Mouse (Mus musculus): ENCODE data around the gene Olfr969. TPM values are rescaled to one million over a fixed set of nuclear protein-coding genes. Genes with fewer than 3 reads are reported as not detected.
"Not testable (repeated sequence)": the region's sequence is repeated elsewhere in the genome, so short reads cannot be mapped to it uniquely, and the experiment has no call there.

The Olfr969 gene
- not detected in 2 replicates for polyA plus RNA-seq (2014; fragmentation: Nextera tagmentation; extraction: Ambion mirVana)

GRCm38 (mm10) chr9:39790558-39790957, at the start of gene Olfr969:
Olfr969 (plus strand) TSS chr9:39790945.
- Histone ChIP-seq H3K36me3 (ENCODE audit: control insufficient read depth, insufficient read depth, low read length) (no peaks in the 10 kb centered on the region), H3K4me3 (ENCODE audit: low read depth, low read length) (no peak within 1 kb of the TSS), H3K9me3 (replicated peaks; ENCODE audit: control insufficient read depth, low read length) (no peaks in the 10 kb centered on the region), H3K4me1 (ENCODE audit: control insufficient read depth, insufficient read depth, low read length) (no peaks in the 10 kb centered on the region), H3K27me3 (ENCODE audit: control insufficient read depth, insufficient read depth, low read length) (no peaks in the 10 kb centered on the region), H3K27ac (ENCODE audit: low read depth, low read length) (no peak within 1 kb of the TSS), H3K4me2 (no peak within 1 kb of the TSS), H3K9ac (ENCODE audit: low read depth, low read length) (no peak within 1 kb of the TSS)
- ATAC-seq (replicated peaks; ENCODE audit: insufficient number of reproducible peaks, low FRiP score, low TSS enrichment), result no peak
- 62% methylated on average over 2 of the region's 2 CpGs for WGBS (ENCODE audit: insufficient replicate concordance)

- no peak within 1 kb of the TSS for H3K9ac ChIP-seq (ENCODE audit: low read depth, low read length)
- no peaks in the 10 kb centered on the region for H3K9me3 ChIP-seq (replicated peaks; ENCODE audit: control insufficient read depth, low read length)
- ATAC-seq (replicated peaks; ENCODE audit: insufficient number of reproducible peaks, low FRiP score, low TSS enrichment), result no peak
- no peaks in the 10 kb centered on the region for H3K36me3 ChIP-seq (ENCODE audit: control insufficient read depth, insufficient read depth, low read length)
- H3K4me3 ChIP-seq (ENCODE audit: low read depth, low read length), result no peak within 1 kb of the TSS
- no peak within 1 kb of the TSS for H3K4me2 ChIP-seq
- H3K4me1 ChIP-seq (ENCODE audit: control insufficient read depth, insufficient read depth, low read length), result no peaks in the 10 kb centered on the region
- no peak within 1 kb of the TSS for H3K27ac ChIP-seq (ENCODE audit: low read depth, low read length)
- H3K27me3 ChIP-seq (ENCODE audit: control insufficient read depth, insufficient read depth, low read length), result no peaks in the 10 kb centered on the region
Observed at GRCm38 (mm10) chr9:39745949-39746348, 44.8 kb upstream of the Olfr969 start, which contains the start of gene Olfr967. Olfr967 (plus strand) TSS chr9:39746249.

- no peak for ATAC-seq (replicated peaks; ENCODE audit: insufficient number of reproducible peaks, low FRiP score, low TSS enrichment)
- no peaks in the 10 kb centered on the region for H3K9me3 ChIP-seq (replicated peaks; ENCODE audit: control insufficient read depth, low read length)
- no peak overlapping the region for H3K9ac ChIP-seq (ENCODE audit: low read depth, low read length)
- no peak overlapping the region for H3K4me3 ChIP-seq (ENCODE audit: low read depth, low read length)
- no peaks in the 10 kb centered on the region for H3K4me1 ChIP-seq (ENCODE audit: control insufficient read depth, insufficient read depth, low read length)
- H3K27me3 ChIP-seq (ENCODE audit: control insufficient read depth, insufficient read depth, low read length), result no peaks in the 10 kb centered on the region
- WGBS (ENCODE audit: insufficient replicate concordance), result 67% methylated on average over 1 of the region's 1 CpGs
- no peaks in the 10 kb centered on the region for H3K36me3 ChIP-seq (ENCODE audit: control insufficient read depth, insufficient read depth, low read length)
- no peak overlapping the region for H3K4me2 ChIP-seq
- no peak overlapping the region for H3K27ac ChIP-seq (ENCODE audit: low read depth, low read length)
Observed at GRCm38 (mm10) chr9:39746428-39746827, 44.3 kb upstream of the Olfr969 start.

- Histone ChIP-seq H3K27me3 (ENCODE audit: control insufficient read depth, insufficient read depth, low read length) (no peaks in the 10 kb centered on the region), H3K9ac (ENCODE audit: low read depth, low read length) (no peak within 1 kb of the TSS), H3K9me3 (replicated peaks; ENCODE audit: control insufficient read depth, low read length) (no peaks in the 10 kb centered on the region), H3K4me2 (no peak within 1 kb of the TSS), H3K36me3 (ENCODE audit: control insufficient read depth, insufficient read depth, low read length) (no peaks in the 10 kb centered on the region), H3K4me3 (ENCODE audit: low read depth, low read length) (no peak within 1 kb of the TSS), H3K4me1 (ENCODE audit: control insufficient read depth, insufficient read depth, low read length) (no peaks in the 10 kb centered on the region), H3K27ac (ENCODE audit: low read depth, low read length) (no peak within 1 kb of the TSS)
- ATAC-seq (replicated peaks; ENCODE audit: insufficient number of reproducible peaks, low FRiP score, low TSS enrichment), result no peak
- WGBS (ENCODE audit: insufficient replicate concordance), result 66% methylated on average over 1 of the region's 1 CpGs
Observed at GRCm38 (mm10) chr9:39783153-39783552, 7.6 kb upstream of the Olfr969 start, which contains the start of gene Olfr968. Olfr968 (minus strand) TSS chr9:39783253.

GRCm38 (mm10) chr9:39808560-39808959, 17.8 kb downstream of the Olfr969 start, which contains the start of gene Olfr970:
Olfr970 (plus strand) TSS chr9:39808860.
- 69% methylated on average over 4 of the region's 4 CpGs for WGBS (ENCODE audit: insufficient replicate concordance)

DNA sequence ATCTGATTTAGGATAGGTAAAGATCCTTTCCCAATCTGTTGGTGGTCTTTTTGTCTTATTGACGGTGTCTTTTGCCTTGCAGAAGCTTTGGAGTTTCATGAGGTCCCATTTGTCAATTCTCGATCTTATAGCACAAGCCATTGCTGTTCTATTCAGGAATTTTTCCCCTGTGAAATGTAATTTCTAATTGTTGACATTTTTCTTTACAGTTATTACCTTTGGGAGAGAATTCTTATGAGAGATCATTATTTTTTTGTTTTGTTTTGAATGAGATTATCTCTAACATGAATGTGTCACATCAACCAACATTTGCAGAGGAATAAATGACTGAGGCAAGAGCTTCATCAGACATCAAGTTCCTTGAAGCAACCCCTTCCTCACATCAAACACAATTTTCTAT, 45.8 kb downstream of the Olfr969 start, which contains the start of gene Olfr971:
Gene Olfr971 (plus strand): TSS at position 301 of the 400 bp plus-strand sequence.
- H3K27me3 ChIP-seq (ENCODE audit: control insufficient read depth, insufficient read depth, low read length); H3K9ac ChIP-seq (ENCODE audit: low read depth, low read length); H3K4me3 ChIP-seq (ENCODE audit: low read depth, low read length); H3K36me3 ChIP-seq (ENCODE audit: control insufficient read depth, insufficient read depth, low read length); H3K27ac ChIP-seq (ENCODE audit: low read depth, low read length); H3K9me3 ChIP-seq (replicated peaks; ENCODE audit: control insufficient read depth, low read length); H3K4me1 ChIP-seq (ENCODE audit: control insufficient read depth, insufficient read depth, low read length); ATAC-seq (replicated peaks; ENCODE audit: insufficient number of reproducible peaks, low FRiP score, low TSS enrichment); H3K4me2 ChIP-seq: not testable (repeated sequence)
- WGBS (ENCODE audit: insufficient replicate concordance), result 83% methylated on average over 1 of the region's 2 CpGs

More at GRCm38 (mm10) chr9:39808560-39808959, 17.8 kb downstream of the Olfr969 start, which contains the start of gene Olfr970:
- Histone ChIP-seq H3K4me2 (no peak within 1 kb of the TSS), H3K9me3 (replicated peaks; ENCODE audit: control insufficient read depth, low read length) (no peaks in the 10 kb centered on the region), H3K36me3 (ENCODE audit: control insufficient read depth, insufficient read depth, low read length) (no peaks in the 10 kb centered on the region), H3K4me1 (ENCODE audit: control insufficient read depth, insufficient read depth, low read length) (no peaks in the 10 kb centered on the region), H3K9ac (ENCODE audit: low read depth, low read length) (no peak within 1 kb of the TSS), H3K4me3 (ENCODE audit: low read depth, low read length) (no peak within 1 kb of the TSS), H3K27me3 (ENCODE audit: control insufficient read depth, insufficient read depth, low read length) (no peaks in the 10 kb centered on the region), H3K27ac (ENCODE audit: low read depth, low read length) (no peak within 1 kb of the TSS)
- ATAC-seq (replicated peaks; ENCODE audit: insufficient number of reproducible peaks, low FRiP score, low TSS enrichment), result no peak

Other genes with a start within 250 kb of the Olfr969 start
- not detected in 2 replicates for gene Olfr958, start 236.9 kb upstream of the Olfr969 start, polyA plus RNA-seq (2014; fragmentation: Nextera tagmentation; extraction: Ambion mirVana)
- not detected in 2 replicates for gene Olfr959, start 215.4 kb upstream of the Olfr969 start, polyA plus RNA-seq (2014; fragmentation: Nextera tagmentation; extraction: Ambion mirVana)
- 10.5 and 14.3 TPM in 2 replicates for gene AW551984, start 186.5 kb upstream of the Olfr969 start, polyA plus RNA-seq (2014; fragmentation: Nextera tagmentation; extraction: Ambion mirVana)
- not detected in 2 replicates for gene Olfr148, start 180.3 kb upstream of the Olfr969 start, polyA plus RNA-seq (2014; fragmentation: Nextera tagmentation; extraction: Ambion mirVana)
- gene Olfr960, start 169.6 kb upstream of the Olfr969 start, polyA plus RNA-seq (2014; fragmentation: Nextera tagmentation; extraction: Ambion mirVana), result not detected in 2 replicates
- not detected in 2 replicates for gene Olfr961, start 145.9 kb upstream of the Olfr969 start, polyA plus RNA-seq (2014; fragmentation: Nextera tagmentation; extraction: Ambion mirVana)
- gene Olfr963, start 123.7 kb upstream of the Olfr969 start, polyA plus RNA-seq (2014; fragmentation: Nextera tagmentation; extraction: Ambion mirVana), result not detected in 2 replicates
- not detected in 2 replicates for gene Olfr149, start 83.8 kb upstream of the Olfr969 start, polyA plus RNA-seq (2014; fragmentation: Nextera tagmentation; extraction: Ambion mirVana)
- not detected in 2 replicates for gene Olfr965, start 79.6 kb upstream of the Olfr969 start, polyA plus RNA-seq (2014; fragmentation: Nextera tagmentation; extraction: Ambion mirVana)
- not detected in 2 replicates for gene Olfr150, start 60.0 kb upstream of the Olfr969 start, polyA plus RNA-seq (2014; fragmentation: Nextera tagmentation; extraction: Ambion mirVana)
- not detected in 2 replicates for gene Olfr967, start 44.7 kb upstream of the Olfr969 start, polyA plus RNA-seq (2014; fragmentation: Nextera tagmentation; extraction: Ambion mirVana)
- gene Olfr968, start 7.7 kb upstream of the Olfr969 start, polyA plus RNA-seq (2014; fragmentation: Nextera tagmentation; extraction: Ambion mirVana), result not detected in 2 replicates
- not detected in 2 replicates for gene Olfr970, start 17.9 kb downstream of the Olfr969 start, polyA plus RNA-seq (2014; fragmentation: Nextera tagmentation; extraction: Ambion mirVana)
- gene Olfr971, start 45.9 kb downstream of the Olfr969 start, polyA plus RNA-seq (2014; fragmentation: Nextera tagmentation; extraction: Ambion mirVana), result not detected in 2 replicates
- gene Olfr972, start 75.5 kb downstream of the Olfr969 start, polyA plus RNA-seq (2014; fragmentation: Nextera tagmentation; extraction: Ambion mirVana), result not detected in 2 replicates
- not detected in 2 replicates for gene Olfr229, start 116.4 kb downstream of the Olfr969 start, polyA plus RNA-seq (2014; fragmentation: Nextera tagmentation; extraction: Ambion mirVana)
- gene Olfr974, start 146.6 kb downstream of the Olfr969 start, polyA plus RNA-seq (2014; fragmentation: Nextera tagmentation; extraction: Ambion mirVana), result not detected in 2 replicates
- gene Olfr975, start 161.1 kb downstream of the Olfr969 start, polyA plus RNA-seq (2014; fragmentation: Nextera tagmentation; extraction: Ambion mirVana), result not detected in 2 replicates
- gene Olfr976, start 170.2 kb downstream of the Olfr969 start, polyA plus RNA-seq (2014; fragmentation: Nextera tagmentation; extraction: Ambion mirVana), result not detected in 2 replicates
- not detected in 2 replicates for gene Olfr978, start 201.2 kb downstream of the Olfr969 start, polyA plus RNA-seq (2014; fragmentation: Nextera tagmentation; extraction: Ambion mirVana)
- not detected in 2 replicates for gene Olfr979, start 212.5 kb downstream of the Olfr969 start, polyA plus RNA-seq (2014; fragmentation: Nextera tagmentation; extraction: Ambion mirVana)
- not detected in 2 replicates for gene Olfr980, start 218.6 kb downstream of the Olfr969 start, polyA plus RNA-seq (2014; fragmentation: Nextera tagmentation; extraction: Ambion mirVana)
- gene Olfr981, start 230.5 kb downstream of the Olfr969 start, polyA plus RNA-seq (2014; fragmentation: Nextera tagmentation; extraction: Ambion mirVana), result not detected in 2 replicates

Measured in heart, embryonic 11.5 days (tissue).